Mouse (Mus musculus) urinary bladder, postnatal 0 days (tissue): ENCODE measurements around the gene Gjd3. TPM values are rescaled to one million over a fixed set of nuclear protein-coding genes. Genes with fewer than 3 reads are reported as not detected.

Source experiments
- polyA plus RNA-seq: library from polyadenylated mRNA; unstranded; fragments of >200 nt; fragmentation: Nextera tagmentation; extraction: Ambion mirVana; gene quantifications from 2 replicates; pipeline ENCODE4 v1.2.1, GENCODE M21; 2015

Gene Gjd3
- polyA plus RNA-seq = 0.31 and 0.39 TPM in 2 replicates

DNA sequence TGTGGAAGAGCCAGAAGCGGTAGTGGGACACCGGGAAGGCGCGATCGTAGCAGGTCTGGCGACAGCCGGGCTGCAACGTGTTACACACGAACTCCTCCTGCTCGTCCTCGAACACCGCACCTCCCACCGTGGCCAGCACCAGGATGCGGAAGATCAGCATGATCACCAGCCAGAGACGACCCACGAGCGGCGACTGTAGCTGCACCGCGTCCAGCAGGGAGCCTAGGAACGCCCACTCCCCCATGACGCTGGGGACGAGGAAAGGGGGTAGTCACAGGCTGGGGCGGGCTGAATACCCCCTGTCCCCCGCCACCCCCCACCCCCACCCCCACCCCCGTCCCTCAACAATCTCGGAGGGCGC lies at the start of gene Gjd3:
TSS of gene Gjd3 (minus strand) at position 244 of the 361 bp plus-strand sequence.

DNA sequence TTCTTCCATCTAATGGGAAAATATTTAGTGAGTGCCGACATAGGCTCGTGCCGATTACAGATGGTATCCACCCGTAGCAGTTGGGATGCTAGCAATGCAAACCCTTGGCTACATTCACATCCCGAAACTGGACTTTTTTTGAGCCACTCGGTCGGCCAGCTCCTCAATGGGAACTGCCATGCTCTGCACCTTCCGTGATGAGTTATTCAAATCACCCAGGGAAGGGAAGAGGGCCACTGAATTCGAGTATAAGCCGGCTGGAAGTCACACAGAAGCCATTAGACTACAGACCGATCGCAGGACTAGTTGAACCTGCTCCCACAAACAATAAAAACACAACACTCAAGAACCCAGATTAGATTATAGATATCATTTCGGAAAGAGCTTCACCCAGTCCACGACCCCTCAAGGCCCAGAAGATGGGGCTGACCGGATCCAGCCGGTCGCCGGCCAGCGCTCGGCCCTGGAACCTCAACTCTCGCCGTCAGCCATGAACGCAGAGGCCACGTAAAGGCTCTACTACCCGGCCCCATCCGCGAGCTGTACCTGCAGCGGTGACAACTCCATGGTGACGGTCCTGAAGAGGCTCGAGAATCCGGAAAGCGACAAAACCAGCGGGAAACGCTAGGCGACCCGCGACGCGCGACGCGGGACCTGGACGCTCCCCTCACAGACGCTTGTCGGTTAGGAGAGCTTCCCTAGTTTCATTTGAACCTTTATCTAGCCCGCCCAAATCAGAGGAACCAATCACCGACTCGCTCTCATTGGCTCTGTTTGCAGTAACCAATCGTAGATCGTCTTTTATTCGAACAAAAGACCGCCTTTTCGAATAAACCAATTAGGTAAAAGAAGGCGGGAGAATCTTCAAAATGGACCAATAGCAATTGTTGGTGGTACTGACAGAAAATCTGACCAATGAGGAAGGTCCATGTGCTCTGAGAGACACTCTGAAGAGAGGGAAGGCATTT lies 41.0 kb upstream of the Gjd3 start, which contains the start of gene Top2a:
TSS of gene Top2a (minus strand) at position 690 of the 968 bp plus-strand sequence.

Other genes starting within 250 kb of the Gjd3 start
- gene Thra, start 242.4 kb downstream of the Gjd3 start, polyA plus RNA-seq = 24.8 and 25.4 TPM in 2 replicates
- gene Nr1d1, start 207.7 kb downstream of the Gjd3 start, polyA plus RNA-seq = 6.4 and 9.4 TPM in 2 replicates
- 11.6 and 13.5 TPM in 2 replicates for gene Msl1, start 187.5 kb downstream of the Gjd3 start, polyA plus RNA-seq
- 16.1 and 18.2 TPM in 2 replicates for gene Casc3, start 178.1 kb downstream of the Gjd3 start, polyA plus RNA-seq
- 1.9 and 2.6 TPM in 2 replicates for gene Rapgefl1, start 146.2 kb downstream of the Gjd3 start, polyA plus RNA-seq
- gene Wipf2, start 119.4 kb downstream of the Gjd3 start, polyA plus RNA-seq = 4.3 and 4.6 TPM in 2 replicates
- gene Cdc6, start 75.2 kb downstream of the Gjd3 start, polyA plus RNA-seq = 8.0 and 10.8 TPM in 2 replicates
- 17.0 and 18.1 TPM in 2 replicates for gene Rara, start 55.2 kb downstream of the Gjd3 start, polyA plus RNA-seq
- 27.1 and 42.6 TPM in 2 replicates for gene Top2a, start 41.2 kb upstream of the Gjd3 start, polyA plus RNA-seq
- 283 and 299 TPM in 2 replicates for gene Igfbp4, start 58.2 kb upstream of the Gjd3 start, polyA plus RNA-seq
- 2.7 and 3.1 TPM in 2 replicates for gene Tns4, start 106.3 kb upstream of the Gjd3 start, polyA plus RNA-seq
- 0.06 and 0.07 TPM in 2 replicates for gene Ccr7, start 172.1 kb upstream of the Gjd3 start, polyA plus RNA-seq
- 91.4 and 104 TPM in 2 replicates for gene Smarce1, start 248.0 kb upstream of the Gjd3 start, polyA plus RNA-seq